Mouse (Mus musculus): ENCODE results near the gene Hirip3.

GRCm38 (mm10) chr7:126861429-126862130, at the start of gene Hirip3:
- peak; percentile 5; the same call in 1 of the 2 replicates for TF ChIP-seq CTCF (IDR thresholded peaks at IDR 0.05)
- TF ChIP-seq POLR2A (IDR thresholded peaks at IDR 0.05; ENCODE audit: insufficient read depth, low read depth, low read length): peak; percentile 90
